Mouse (Mus musculus) heart, embryonic 12.5 days (tissue): ENCODE results near the gene Sdc4. TPM values are rescaled to one million over a fixed set of nuclear protein-coding genes. Genes with fewer than 3 reads are reported as not detected.

ENCODE experiments used
- ATAC-seq: fragments of 200-750 bp; cut with Nextera tagmentation; 2 replicates; pipeline ENCODE4 v1.8.0; 2017; ENCODE audit warnings: moderate TSS enrichment, moderate library complexity; ENCODE audit not compliant: insufficient number of reproducible peaks, low FRiP score
- H3K27ac ChIP-seq: fragments of 300-500 bp; sonication (generic); 2 replicates; pipeline ENCODE4 v1.5.1; 2016; ENCODE audit warnings: mild to moderate bottlenecking, moderate library complexity; ENCODE audit not compliant: poor library complexity, severe bottlenecking
- H3K27me3 ChIP-seq: fragments of 300-500 bp; sonication (generic); replicated peaks from 2 replicates; pipeline ENCODE4 v1.6.1; 2016; ENCODE audit warnings: mild to moderate bottlenecking, moderate library complexity
- H3K36me3 ChIP-seq: fragments of 300-500 bp; sonication (generic); 2 replicates; pipeline ENCODE4 v1.6.1; 2016; ENCODE audit warnings: mild to moderate bottlenecking, moderate library complexity
- H3K4me1 ChIP-seq: fragments of 300-500 bp; sonication (generic); replicated peaks from 2 replicates; pipeline ENCODE4 v1.6.1; 2016; ENCODE audit warnings: mild to moderate bottlenecking
- H3K4me2 ChIP-seq: fragments of 300-500 bp; sonication (generic); 2 replicates; pipeline ENCODE4 v1.6.1; 2016; ENCODE audit warnings: mild to moderate bottlenecking, moderate library complexity
- H3K4me3 ChIP-seq: fragments of 300-500 bp; sonication (generic); 2 replicates; pipeline ENCODE4 v1.5.1; 2016; ENCODE audit warnings: mild to moderate bottlenecking
- H3K9ac ChIP-seq: fragments of 300-500 bp; sonication (generic); 2 replicates; pipeline ENCODE4 v1.6.1; 2016; ENCODE audit warnings: mild to moderate bottlenecking, moderate library complexity
- H3K9me3 ChIP-seq: fragments of 300-500 bp; sonication (generic); replicated peaks from 2 replicates; pipeline ENCODE4 v1.6.1; 2016; ENCODE audit warnings: mild to moderate bottlenecking, moderate library complexity
- WGBS: fragments of 180-500 bp; shearing (Covaris S2); methylation state at CpG from one replicate; pipeline ENCODE4 v1.1.7; 2016; 5-methylcytosine and 5-hydroxymethylcytosine counted together
- polyA plus RNA-seq: library from polyadenylated mRNA; unstranded; fragments of >200 nt; fragmentation: Nextera tagmentation; extraction: Ambion mirVana; gene quantifications from 2 replicates; pipeline ENCODE4 v1.2.1, GENCODE M21; 2016

Gene Sdc4
- polyA plus RNA-seq, 1 experiment from 2014 or later: 40.6 TPM

- no peaks in the 10 kb centered on the region for H3K27me3 ChIP-seq
- no peak overlapping the region for H3K9ac ChIP-seq
- H3K36me3 ChIP-seq: no peaks in the 10 kb centered on the region
- no peak for ATAC-seq
- peaks cover 39% of the 10 kb centered on the region for H3K4me1 ChIP-seq
- H3K4me3 ChIP-seq: no peak overlapping the region
- H3K9me3 ChIP-seq: no peaks in the 10 kb centered on the region
- 57% methylated on average over 5 of the region's 5 CpGs for WGBS
- H3K27ac ChIP-seq: peak overlapping the region; percentile 31; the same call in 1 of the 2 replicates
- H3K4me2 ChIP-seq: 0 out of 2 replicates have a peak overlapping the region, but pooled peaks have one; percentile 3
These were observed 5.2 kb upstream of the Sdc4 start for GRCm38 (mm10) chr2:164448921-164449320.

GRCm38 (mm10) chr2:164448140-164448539 is 4.5 kb upstream of the Sdc4 start:
- Histone ChIP-seq H3K9me3 (no peaks in the 10 kb centered on the region), H3K27ac (no peak overlapping the region), H3K36me3 (no peaks in the 10 kb centered on the region), H3K27me3 (no peaks in the 10 kb centered on the region), H3K4me2 (no peak overlapping the region), H3K4me3 (no peak overlapping the region), H3K4me1 (peaks cover 41% of the 10 kb centered on the region), H3K9ac (no peak overlapping the region)
- no peak for ATAC-seq
- WGBS: 81% methylated on average over 1 of the region's 1 CpGs

- H3K4me2 ChIP-seq: no peak overlapping the region
- H3K27ac ChIP-seq: no peak overlapping the region
- no peaks in the 10 kb centered on the region for H3K9me3 ChIP-seq
- H3K4me3 ChIP-seq: no peak overlapping the region
- H3K9ac ChIP-seq: no peak overlapping the region
- peaks cover 38% of the 10 kb centered on the region for H3K4me1 ChIP-seq
- no peak for ATAC-seq
- no peaks in the 10 kb centered on the region for H3K36me3 ChIP-seq
- WGBS: 74% methylated on average over 3 of the region's 3 CpGs
- H3K27me3 ChIP-seq: peaks cover 2% of the 10 kb centered on the region; the same call in 1 of the 2 replicates
These were observed 2.4 kb upstream of the Sdc4 start for GRCm38 (mm10) chr2:164446086-164446469.

- WGBS: 71% methylated on average over 3 of the region's 3 CpGs
- H3K4me3 ChIP-seq: no peak overlapping the region
These were observed 1.9 kb upstream of the Sdc4 start for GRCm38 (mm10) chr2:164445399-164446085.

GRCm38 (mm10) chr2:164444701-164445100 is 1.0 kb upstream of the Sdc4 start:
- H3K9ac ChIP-seq: no peak overlapping the region
- peaks cover 4% of the 10 kb centered on the region; the same call in 1 of the 2 replicates for H3K27me3 ChIP-seq
- no peak overlapping the region for H3K4me2 ChIP-seq
- H3K27ac ChIP-seq: no peak overlapping the region
- H3K9me3 ChIP-seq: no peaks in the 10 kb centered on the region
- H3K4me1 ChIP-seq: peaks cover 46% of the 10 kb centered on the region
- H3K4me3 ChIP-seq: no peak overlapping the region
- no peaks in the 10 kb centered on the region for H3K36me3 ChIP-seq
- WGBS: 71% methylated on average over 2 of the region's 2 CpGs
- no peak for ATAC-seq

More at GRCm38 (mm10) chr2:164445399-164446085, 1.9 kb upstream of the Sdc4 start:
- peaks cover 42% of the 10 kb centered on the region for H3K4me1 ChIP-seq
- no peaks in the 10 kb centered on the region for H3K9me3 ChIP-seq
- H3K36me3 ChIP-seq: no peaks in the 10 kb centered on the region
- no peak for ATAC-seq
- H3K27me3 ChIP-seq: peaks cover 4% of the 10 kb centered on the region; the same call in 1 of the 2 replicates
- H3K27ac ChIP-seq: no peak overlapping the region
- no peak overlapping the region for H3K9ac ChIP-seq
- H3K4me2 ChIP-seq: no peak overlapping the region

GRCm38 (mm10) chr2:164443051-164443437 is 643 bp downstream of the Sdc4 start:
- peaks cover 51% of the 10 kb centered on the region for H3K4me1 ChIP-seq
- H3K4me2 ChIP-seq: peak overlapping the region; percentile 83
- peak; percentile 86 for ATAC-seq
- peak overlapping the region; percentile 74 for H3K4me3 ChIP-seq
- H3K9me3 ChIP-seq: no peaks in the 10 kb centered on the region
- peak overlapping the region; percentile 86 for H3K9ac ChIP-seq
- H3K27me3 ChIP-seq: peaks cover 4% of the 10 kb centered on the region; the same call in 1 of the 2 replicates
- no peaks in the 10 kb centered on the region for H3K36me3 ChIP-seq
- WGBS: 1% methylated on average over 23 of the region's 26 CpGs
- peak overlapping the region; percentile 74 for H3K27ac ChIP-seq

GRCm38 (mm10) chr2:164442315-164443050 is 1.2 kb downstream of the Sdc4 start:
- Histone ChIP-seq H3K36me3 (no peaks in the 10 kb centered on the region), H3K9ac (peak overlapping the region; percentile 86), H3K4me2 (peak overlapping the region; percentile 83), H3K4me3 (peak overlapping the region; percentile 74), H3K27ac (peak overlapping the region; percentile 74), H3K27me3 (peaks cover 4% of the 10 kb centered on the region; the same call in 1 of the 2 replicates), H3K9me3 (no peaks in the 10 kb centered on the region), H3K4me1 (peaks cover 56% of the 10 kb centered on the region)
- peak; percentile 54 for ATAC-seq
- whole genome bisulfite sequencing: 2% methylated on average over 29 of the region's 29 CpGs

- peak overlapping the region; percentile 86 for H3K9ac ChIP-seq
- peak overlapping the region; percentile 74 for H3K4me3 ChIP-seq
- 28% methylated on average over 7 of the region's 7 CpGs for WGBS
- no peaks in the 10 kb centered on the region for H3K9me3 ChIP-seq
- no peaks in the 10 kb centered on the region for H3K36me3 ChIP-seq
- peaks cover 4% of the 10 kb centered on the region; the same call in 1 of the 2 replicates for H3K27me3 ChIP-seq
- H3K4me2 ChIP-seq: peak overlapping the region; percentile 83
- no peak for ATAC-seq
- H3K27ac ChIP-seq: no peak overlapping the region
- H3K4me1 ChIP-seq: peaks cover 63% of the 10 kb centered on the region
These were observed 2.0 kb downstream of the Sdc4 start for GRCm38 (mm10) chr2:164441731-164442130.

- Histone ChIP-seq H3K9ac (peak overlapping the region; percentile 86), H3K27ac (no peak overlapping the region), H3K4me1 (peaks cover 69% of the 10 kb centered on the region), H3K9me3 (no peaks in the 10 kb centered on the region), H3K4me3 (peak overlapping the region; percentile 74; the same call in 1 of the 2 replicates), H3K36me3 (no peaks in the 10 kb centered on the region), H3K27me3 (peaks cover 4% of the 10 kb centered on the region; the same call in 1 of the 2 replicates), H3K4me2 (peak overlapping the region; percentile 83)
- 37% methylated on average over 8 of the region's 8 CpGs for WGBS
- ATAC-seq: no peak
These were observed 2.5 kb downstream of the Sdc4 start for GRCm38 (mm10) chr2:164441155-164441554.

- no peak for ATAC-seq
- WGBS: 72% methylated on average over 5 of the region's 5 CpGs
- peaks cover 78% of the 10 kb centered on the region for H3K4me1 ChIP-seq
These were observed 3.4 kb downstream of the Sdc4 start for GRCm38 (mm10) chr2:164440314-164440713.

GRCm38 (mm10) chr2:164439001-164439421 is 4.7 kb downstream of the Sdc4 start:
- ATAC-seq: no peak
- no peak overlapping the region for H3K4me3 ChIP-seq
- H3K27me3 ChIP-seq: peaks cover 4% of the 10 kb centered on the region; the same call in 1 of the 2 replicates
- 41% methylated on average over 3 of the region's 3 CpGs for WGBS
- H3K4me2 ChIP-seq: no peak overlapping the region
- H3K27ac ChIP-seq: no peak overlapping the region
- H3K4me1 ChIP-seq: peaks cover 88% of the 10 kb centered on the region
- no peaks in the 10 kb centered on the region for H3K36me3 ChIP-seq
- no peak overlapping the region for H3K9ac ChIP-seq
- no peaks in the 10 kb centered on the region for H3K9me3 ChIP-seq

More at GRCm38 (mm10) chr2:164440314-164440713, 3.4 kb downstream of the Sdc4 start:
- Histone ChIP-seq H3K4me2 (no peak overlapping the region), H3K27me3 (peaks cover 4% of the 10 kb centered on the region; the same call in 1 of the 2 replicates), H3K27ac (no peak overlapping the region), H3K9me3 (no peaks in the 10 kb centered on the region), H3K36me3 (no peaks in the 10 kb centered on the region), H3K9ac (no peak overlapping the region), H3K4me3 (no peak overlapping the region)
